Mouse (Mus musculus) heart, embryonic 13.5 days (tissue): ENCODE data around the gene Babam2. TPM values are rescaled to one million over a fixed set of nuclear protein-coding genes. Genes with fewer than 3 reads are reported as not detected.

Experiments
- ATAC-seq: fragments of 200-750 bp; cut with Nextera tagmentation; 2 replicates; pipeline ENCODE4 v1.8.0; 2017; ENCODE audit warnings: moderate TSS enrichment; ENCODE audit not compliant: insufficient number of reproducible peaks, low FRiP score, low TSS enrichment; ENCODE audit errors: extremely low read depth
- H3K27ac ChIP-seq: fragments of 300-500 bp; sonication (generic); replicated peaks from 2 replicates; pipeline ENCODE4 v1.5.1; 2015; ENCODE audit warnings: moderate library complexity, mild to moderate bottlenecking, inconsistent platforms
- H3K27me3 ChIP-seq: fragments of 300-500 bp; sonication (generic); replicated peaks from 2 replicates; pipeline ENCODE4 v1.6.1; 2015; ENCODE audit warnings: mild to moderate bottlenecking, inconsistent platforms
- H3K36me3 ChIP-seq: fragments of 300-500 bp; sonication (generic); 2 replicates; pipeline ENCODE4 v1.6.1; 2015; ENCODE audit warnings: mild to moderate bottlenecking, inconsistent platforms
- H3K4me1 ChIP-seq: fragments of 300-500 bp; sonication (generic); 2 replicates; pipeline ENCODE4 v1.6.1; 2015; ENCODE audit warnings: inconsistent platforms
- H3K4me2 ChIP-seq: fragments of 300-500 bp; sonication (generic); 2 replicates; pipeline ENCODE4 v1.6.1; 2015; ENCODE audit warnings: inconsistent platforms, mild to moderate bottlenecking, moderate library complexity
- H3K4me3 ChIP-seq: fragments of 300-500 bp; sonication (generic); 2 replicates; pipeline ENCODE4 v1.5.1; 2015; ENCODE audit warnings: moderate library complexity, mild to moderate bottlenecking, inconsistent platforms
- H3K9ac ChIP-seq: fragments of 300-500 bp; sonication (generic); 2 replicates; pipeline ENCODE4 v1.6.1; 2015; ENCODE audit warnings: inconsistent platforms, mild to moderate bottlenecking, moderate library complexity
- H3K9me3 ChIP-seq: fragments of 300-500 bp; sonication (generic); 2 replicates; pipeline ENCODE4 v1.6.1; 2016; ENCODE audit warnings: inconsistent platforms
- whole genome bisulfite sequencing: fragments of 180-500 bp; shearing (Covaris S2); methylation state at CpG from one replicate; pipeline ENCODE4 v1.1.7; 2015; ENCODE audit warnings: mixed read lengths; 5-methylcytosine and 5-hydroxymethylcytosine counted together
- polyA plus RNA-seq: library from polyadenylated mRNA; unstranded; fragments of >200 nt; fragmentation: Nextera tagmentation; extraction: Ambion mirVana; gene quantifications from 2 replicates; pipeline ENCODE4 v1.2.1, GENCODE M21; 2015

The Babam2 gene
- polyA plus RNA-seq, 1 experiment from 2014 or later, result 43.3 TPM

DNA sequence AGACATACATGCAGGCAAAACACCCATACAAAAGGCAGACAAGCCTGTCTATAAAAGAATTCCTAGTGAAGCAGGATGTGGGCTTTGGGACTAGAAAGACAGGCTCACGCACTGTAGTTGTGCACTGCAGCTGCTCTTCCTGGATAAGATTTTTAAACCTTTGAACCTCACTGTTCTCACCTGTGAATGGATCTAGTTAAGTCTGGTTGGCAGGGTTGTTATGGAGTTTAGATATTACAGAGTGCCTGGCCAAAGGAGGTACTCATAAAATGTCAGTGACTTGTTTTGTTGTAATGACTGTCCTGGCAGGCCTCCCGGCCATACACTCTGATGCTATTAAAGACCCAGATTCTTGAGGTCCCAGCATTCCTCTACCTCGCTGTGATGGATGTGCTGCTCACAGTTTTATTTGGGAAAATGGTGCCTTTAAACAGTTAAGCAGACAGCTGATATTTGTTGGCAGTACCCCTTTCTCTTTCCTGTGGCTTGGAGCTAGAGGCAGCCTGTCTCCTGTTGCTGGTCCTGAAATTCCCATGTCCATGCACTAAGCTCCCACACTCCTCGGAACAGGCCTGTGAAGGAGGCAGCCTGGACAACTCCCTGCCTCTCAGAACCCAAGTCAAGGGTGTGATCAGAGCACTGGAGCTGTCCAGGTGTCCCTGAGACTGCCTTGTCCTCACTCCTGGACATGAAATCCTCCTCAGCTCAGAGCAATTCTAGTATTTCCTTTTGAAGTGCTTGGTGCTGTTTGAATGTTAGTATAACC lies 299.9 kb downstream of the Babam2 start:
- no peak for ATAC-seq
- Histone ChIP-seq H3K9ac (no peak overlapping the region), H3K4me2 (no peak overlapping the region), H3K27ac (no peak overlapping the region), H3K4me1 (peaks cover 27% of the 10 kb centered on the region), H3K9me3 (0 out of 2 replicates have a peak, but pooled peaks cover 3% of the 10 kb centered on the region), H3K4me3 (no peak overlapping the region), H3K27me3 (no peaks in the 10 kb centered on the region), H3K36me3 (no peaks in the 10 kb centered on the region)
- 66% methylated on average over 4 of the region's 4 CpGs for WGBS

DNA sequence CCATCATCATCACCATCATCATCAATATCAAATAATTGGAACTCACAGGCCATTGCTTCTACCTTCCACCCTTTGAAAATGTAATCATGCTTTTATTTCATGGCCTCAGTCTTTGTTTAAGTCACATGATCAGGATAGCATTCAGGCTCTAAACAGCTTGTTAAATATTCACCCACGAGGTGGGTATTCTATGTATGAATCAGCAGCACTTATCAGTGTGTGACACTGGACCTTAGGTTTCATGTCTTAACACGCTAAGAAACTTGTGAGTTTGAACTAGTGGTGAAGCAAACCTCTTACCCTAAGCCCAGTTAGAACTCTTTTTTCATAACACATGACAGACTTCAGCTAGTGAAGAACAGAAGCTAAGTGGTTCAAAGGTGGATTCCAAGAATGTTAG lies 301.3 kb downstream of the Babam2 start:
- WGBS, result 76% methylated on average over 2 of the region's 2 CpGs
- H3K4me1 ChIP-seq, result peaks cover 29% of the 10 kb centered on the region
- H3K9me3 ChIP-seq, result 0 out of 2 replicates have a peak, but pooled peaks cover 3% of the 10 kb centered on the region

DNA sequence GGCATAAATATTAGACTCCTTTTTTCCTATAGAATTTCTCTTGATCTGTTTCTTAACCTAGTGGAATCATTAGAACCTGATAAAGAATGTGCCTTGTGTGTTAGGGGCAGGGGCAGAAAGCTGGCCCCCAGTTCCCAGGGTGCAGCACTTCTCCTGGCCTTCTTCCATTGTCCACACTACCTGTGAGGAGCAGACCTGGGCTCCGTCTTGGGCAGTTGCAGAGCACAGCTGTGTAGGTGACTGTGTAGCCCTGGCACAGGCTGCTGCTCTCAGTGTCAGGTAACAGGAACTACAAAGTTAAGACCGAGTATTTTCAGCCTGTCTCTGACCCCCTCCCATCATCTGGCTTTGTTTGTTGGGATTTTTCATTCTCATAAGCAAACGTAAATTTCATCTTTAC lies 302.6 kb downstream of the Babam2 start:
- Histone ChIP-seq H3K36me3 (no peaks in the 10 kb centered on the region), H3K27me3 (no peaks in the 10 kb centered on the region), H3K4me2 (no peak overlapping the region), H3K4me1 (peaks cover 29% of the 10 kb centered on the region), H3K27ac (no peak overlapping the region), H3K9me3 (0 out of 2 replicates have a peak, but pooled peaks cover 2% of the 10 kb centered on the region), H3K4me3 (no peak overlapping the region), H3K9ac (no peak overlapping the region)
- WGBS, result 67% methylated on average over 3 of the region's 3 CpGs
- no peak for ATAC-seq

More for the DNA sequence above, 301.3 kb downstream of the Babam2 start:
- Histone ChIP-seq H3K4me2 (no peak overlapping the region), H3K9ac (no peak overlapping the region), H3K4me3 (no peak overlapping the region), H3K27ac (no peak overlapping the region), H3K36me3 (no peaks in the 10 kb centered on the region), H3K27me3 (no peaks in the 10 kb centered on the region)
- ATAC-seq, result no peak

DNA sequence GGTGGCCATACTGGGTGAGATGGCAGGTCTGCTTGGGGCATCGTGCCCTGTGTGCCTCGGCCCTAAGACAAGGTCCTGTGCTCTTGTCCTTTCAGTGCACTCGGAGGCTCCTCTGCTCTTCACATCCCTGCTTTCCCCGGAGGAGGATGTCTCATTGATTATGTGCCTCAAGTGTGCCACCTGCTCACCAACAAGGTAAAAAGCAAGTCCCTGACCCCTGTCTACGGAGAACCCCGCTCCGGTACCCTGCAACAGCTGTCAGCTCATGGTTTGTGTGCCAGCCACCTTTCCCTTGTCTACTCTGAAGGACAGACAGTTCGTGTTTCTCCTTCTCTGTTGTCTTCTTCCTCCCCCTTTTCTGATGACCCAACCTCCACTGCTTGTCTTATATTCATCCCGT lies 303.8 kb downstream of the Babam2 start:
- WGBS, result 52% methylated on average over 9 of the region's 9 CpGs
- H3K4me1 ChIP-seq, result peaks cover 29% of the 10 kb centered on the region
- no peak for ATAC-seq

DNA sequence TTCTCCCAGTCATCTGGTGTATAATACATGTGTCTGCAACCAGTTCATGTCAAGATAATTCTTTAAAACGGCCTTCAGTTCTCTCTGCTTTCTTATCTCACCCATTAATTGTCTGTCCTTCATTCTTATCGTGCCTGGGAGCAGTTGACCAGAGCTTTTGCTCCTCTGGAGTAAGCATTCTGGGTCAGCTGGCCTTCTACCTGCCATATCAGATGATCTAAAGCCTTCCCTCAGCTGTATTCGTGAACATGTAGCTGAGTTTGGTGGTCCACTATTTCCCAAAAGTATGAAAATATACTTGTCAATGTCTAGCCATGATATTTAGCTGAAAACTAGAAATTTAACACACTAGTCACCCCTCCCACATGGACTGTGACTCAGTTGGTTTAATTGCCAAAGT lies 304.3 kb downstream of the Babam2 start:
- Histone ChIP-seq H3K4me2 (no peak overlapping the region), H3K27me3 (no peaks in the 10 kb centered on the region), H3K9ac (no peak overlapping the region), H3K27ac (no peak overlapping the region), H3K9me3 (no peaks in the 10 kb centered on the region), H3K36me3 (no peaks in the 10 kb centered on the region), H3K4me3 (no peak overlapping the region), H3K4me1 (peaks cover 29% of the 10 kb centered on the region)
- WGBS, result 11% methylated on average over 3 of the region's 3 CpGs
- ATAC-seq, result no peak

More for the DNA sequence above, 303.8 kb downstream of the Babam2 start:
- Histone ChIP-seq H3K36me3 (no peaks in the 10 kb centered on the region), H3K9me3 (no peaks in the 10 kb centered on the region), H3K4me3 (no peak overlapping the region), H3K27me3 (no peaks in the 10 kb centered on the region), H3K27ac (no peak overlapping the region), H3K9ac (no peak overlapping the region), H3K4me2 (no peak overlapping the region)

DNA sequence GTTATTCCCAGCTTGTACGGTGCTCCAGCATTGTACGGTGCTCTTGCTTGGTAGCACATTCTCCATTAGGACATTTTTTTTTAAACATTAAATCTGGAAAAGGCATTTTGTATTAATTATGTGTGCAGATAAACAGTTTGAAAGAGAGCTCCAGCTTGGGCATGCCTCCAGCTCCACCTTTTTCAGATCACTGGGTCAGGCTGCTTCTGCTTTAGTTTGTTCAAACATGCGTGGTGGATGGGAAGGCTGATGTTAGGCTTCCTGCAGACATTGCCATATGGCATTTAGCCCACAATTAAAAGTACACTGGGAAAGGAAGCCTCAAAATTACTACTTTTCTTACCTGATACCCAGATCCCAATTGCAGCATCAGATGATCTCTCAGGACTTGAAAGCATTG lies 310.9 kb downstream of the Babam2 start:
- H3K27ac ChIP-seq, result no peak overlapping the region
- 75% methylated on average over 3 of the region's 3 CpGs for WGBS
- no peak for ATAC-seq
- no peaks in the 10 kb centered on the region for H3K4me1 ChIP-seq
- H3K27me3 ChIP-seq, result no peaks in the 10 kb centered on the region
- H3K4me2 ChIP-seq, result no peak overlapping the region
- peaks cover 8% of the 10 kb centered on the region; the same call in 1 of the 2 replicates for H3K36me3 ChIP-seq
- no peaks in the 10 kb centered on the region for H3K9me3 ChIP-seq
- no peak overlapping the region for H3K4me3 ChIP-seq
- H3K9ac ChIP-seq, result no peak overlapping the region

DNA sequence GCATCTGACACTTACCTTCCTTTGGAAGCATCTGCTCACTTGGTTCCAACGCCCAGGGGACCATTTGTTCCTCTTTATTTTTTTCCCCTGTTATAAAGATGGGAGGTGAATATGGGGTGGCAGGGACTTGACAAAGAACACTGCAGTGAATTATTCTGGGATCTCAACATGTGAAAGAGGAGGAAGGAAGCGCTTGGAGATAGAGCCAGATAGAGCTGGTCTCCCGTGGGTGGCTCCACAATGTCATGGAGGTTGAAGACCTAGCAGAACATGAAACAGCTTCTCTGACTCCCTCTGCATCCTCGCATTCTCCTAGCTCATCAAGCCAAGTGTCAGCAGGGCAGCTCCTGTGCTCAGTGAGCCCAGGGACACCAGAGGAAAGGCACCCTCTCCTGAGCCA lies 312.6 kb downstream of the Babam2 start:
- no peak for ATAC-seq
- H3K4me3 ChIP-seq, result no peak overlapping the region
- H3K27ac ChIP-seq, result no peak overlapping the region
- no peaks in the 10 kb centered on the region for H3K27me3 ChIP-seq
- no peaks in the 10 kb centered on the region for H3K4me1 ChIP-seq
- peaks cover 8% of the 10 kb centered on the region; the same call in 1 of the 2 replicates for H3K36me3 ChIP-seq
- H3K9ac ChIP-seq, result no peak overlapping the region
- H3K4me2 ChIP-seq, result no peak overlapping the region
- 60% methylated on average over 4 of the region's 4 CpGs for WGBS
- no peaks in the 10 kb centered on the region for H3K9me3 ChIP-seq

DNA sequence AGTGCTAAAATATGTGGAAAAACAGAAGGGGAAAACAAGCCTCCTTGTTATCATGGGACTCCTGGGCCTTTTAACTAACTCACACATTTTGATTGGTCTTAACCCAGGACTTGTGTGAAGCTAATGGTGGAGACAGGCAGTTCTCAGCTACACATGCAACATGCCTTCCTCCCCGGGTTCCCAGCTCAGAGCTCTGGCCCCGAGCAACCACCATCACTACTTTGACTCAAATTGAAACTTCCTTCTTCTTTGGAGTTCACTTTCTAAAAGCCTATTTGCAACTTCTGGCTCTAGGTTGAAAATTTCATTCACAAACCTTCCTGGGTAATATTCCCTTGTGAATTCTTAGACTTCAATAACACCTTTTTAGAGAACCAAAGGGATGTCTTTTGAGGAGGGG lies 315.6 kb downstream of the Babam2 start:
- Histone ChIP-seq H3K27ac (no peak overlapping the region), H3K27me3 (no peaks in the 10 kb centered on the region), H3K9ac (no peak overlapping the region), H3K9me3 (no peaks in the 10 kb centered on the region), H3K4me3 (no peak overlapping the region), H3K36me3 (peaks cover 8% of the 10 kb centered on the region; the same call in 1 of the 2 replicates), H3K4me2 (no peak overlapping the region), H3K4me1 (peaks cover 12% of the 10 kb centered on the region)
- WGBS, result 68% methylated on average over 2 of the region's 2 CpGs
- no peak for ATAC-seq

DNA sequence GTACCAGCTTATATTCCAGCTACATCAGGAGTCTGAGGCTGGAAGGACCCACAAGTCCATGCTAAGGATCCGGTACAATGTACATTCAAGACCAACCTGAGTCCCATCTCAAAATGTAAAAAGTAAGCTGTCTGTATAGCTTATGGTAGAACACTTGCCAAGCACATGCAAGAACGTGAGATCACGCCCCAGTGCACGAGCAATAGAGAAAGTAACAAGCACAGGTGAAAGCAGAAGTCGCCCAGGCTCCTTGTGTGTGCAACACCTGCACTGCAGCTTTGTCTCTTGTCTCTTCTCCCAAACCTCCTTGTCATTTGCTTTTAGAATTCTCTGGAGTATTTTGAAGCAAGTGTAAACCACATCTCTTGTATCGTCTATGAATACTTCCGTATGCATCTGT lies 317.3 kb downstream of the Babam2 start:
- no peak overlapping the region for H3K4me3 ChIP-seq
- H3K9me3 ChIP-seq, result no peaks in the 10 kb centered on the region
- no peak overlapping the region for H3K27ac ChIP-seq
- 87% methylated on average over 7 of the region's 7 CpGs for WGBS
- no peak for ATAC-seq
- H3K9ac ChIP-seq, result no peak overlapping the region
- no peak overlapping the region for H3K4me2 ChIP-seq
- H3K36me3 ChIP-seq, result peaks cover 6% of the 10 kb centered on the region; the same call in 1 of the 2 replicates
- H3K4me1 ChIP-seq, result peaks cover 18% of the 10 kb centered on the region
- no peaks in the 10 kb centered on the region for H3K27me3 ChIP-seq

DNA sequence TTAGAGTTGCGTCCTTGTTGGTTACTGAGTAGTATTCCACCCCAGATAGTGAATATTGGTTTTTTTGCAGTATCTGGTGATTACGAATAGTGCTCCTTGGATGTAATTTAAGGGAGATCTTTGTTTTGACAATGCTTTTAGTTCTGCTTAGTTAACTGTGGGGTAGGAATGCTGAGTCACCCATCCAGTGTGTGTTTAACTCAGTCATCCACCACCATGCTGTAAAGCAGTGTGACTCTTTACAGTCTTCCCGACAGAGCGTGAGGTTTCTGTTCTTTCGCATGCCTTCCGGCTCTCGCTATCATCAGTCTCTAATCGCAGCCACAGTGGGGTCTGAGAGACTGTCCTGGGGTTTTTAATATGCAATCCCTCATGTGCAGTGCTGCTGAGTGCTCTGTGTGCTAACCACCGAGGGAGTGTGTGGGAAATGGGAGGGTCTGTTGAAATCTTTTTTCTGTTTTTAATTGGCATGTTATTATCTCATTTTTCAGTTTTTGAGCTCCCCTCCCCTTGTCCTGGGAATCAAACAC lies 318.5 kb downstream of the Babam2 start:
- H3K27me3 ChIP-seq, result no peaks in the 10 kb centered on the region
- WGBS, result 52% methylated on average over 9 of the region's 9 CpGs
- H3K4me2 ChIP-seq, result no peak overlapping the region
- no peaks in the 10 kb centered on the region for H3K36me3 ChIP-seq
- ATAC-seq, result no peak
- no peak overlapping the region for H3K4me3 ChIP-seq
- no peaks in the 10 kb centered on the region for H3K9me3 ChIP-seq
- no peak overlapping the region for H3K27ac ChIP-seq
- H3K9ac ChIP-seq, result no peak overlapping the region
- peaks cover 18% of the 10 kb centered on the region for H3K4me1 ChIP-seq

DNA sequence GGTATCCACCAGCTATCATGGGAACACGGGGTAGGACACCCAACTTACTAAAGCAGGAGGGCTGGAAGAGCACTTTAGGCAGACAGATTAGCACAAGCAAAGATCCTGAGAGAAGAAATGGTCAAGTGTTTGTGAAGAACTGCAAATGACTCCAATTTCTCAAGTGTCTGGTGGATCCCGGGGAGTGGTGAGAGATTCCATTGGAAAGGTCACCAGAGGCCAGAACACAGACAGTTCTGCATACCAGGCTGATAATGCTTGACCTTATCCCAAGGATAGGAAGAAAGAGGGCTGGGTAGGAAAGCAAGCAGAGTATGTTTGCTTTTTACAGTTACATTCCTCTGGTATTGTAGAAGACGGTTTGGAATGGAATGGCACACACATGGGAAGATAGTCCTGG lies 320.2 kb downstream of the Babam2 start:
- no peaks in the 10 kb centered on the region for H3K36me3 ChIP-seq
- no peaks in the 10 kb centered on the region for H3K9me3 ChIP-seq
- 17% methylated on average over 3 of the region's 3 CpGs for WGBS
- peak overlapping the region; percentile 8; the same call in 1 of the 2 replicates for H3K27ac ChIP-seq
- H3K4me1 ChIP-seq, result peaks cover 18% of the 10 kb centered on the region
- ATAC-seq, result no peak; the same call in 1 of the 2 replicates
- H3K27me3 ChIP-seq, result no peaks in the 10 kb centered on the region
- H3K4me3 ChIP-seq, result no peak overlapping the region
- H3K4me2 ChIP-seq, result no peak overlapping the region
- H3K9ac ChIP-seq, result no peak overlapping the region

DNA sequence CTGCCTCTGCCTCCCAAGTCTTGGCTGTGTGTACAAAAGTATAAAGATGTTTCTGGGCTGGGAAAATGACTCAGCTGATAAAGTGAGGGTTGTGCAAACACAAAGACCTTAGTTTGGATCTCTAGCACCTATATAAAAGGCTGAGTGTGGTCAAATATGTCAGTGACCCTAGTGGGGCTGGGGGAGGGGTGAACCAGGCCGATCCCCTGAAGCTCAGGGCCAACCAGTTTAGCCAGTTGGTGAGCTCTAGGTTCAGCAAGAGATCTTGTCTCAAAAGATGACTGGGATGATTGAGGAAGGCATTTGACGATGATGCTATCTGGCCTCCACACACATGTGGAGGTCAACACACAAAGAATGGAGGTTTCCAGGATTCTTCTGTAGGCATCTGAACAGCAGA lies 320.8 kb downstream of the Babam2 start:
- no peak overlapping the region for H3K4me2 ChIP-seq
- peaks cover 18% of the 10 kb centered on the region for H3K4me1 ChIP-seq
- H3K27ac ChIP-seq, result no peak overlapping the region
- ATAC-seq, result no peak
- WGBS, result 82% methylated on average over 2 of the region's 2 CpGs
- no peaks in the 10 kb centered on the region for H3K27me3 ChIP-seq
- H3K9ac ChIP-seq, result no peak overlapping the region
- no peaks in the 10 kb centered on the region for H3K9me3 ChIP-seq
- H3K36me3 ChIP-seq, result no peaks in the 10 kb centered on the region
- no peak overlapping the region for H3K4me3 ChIP-seq
